In the genomic region with DNA sequence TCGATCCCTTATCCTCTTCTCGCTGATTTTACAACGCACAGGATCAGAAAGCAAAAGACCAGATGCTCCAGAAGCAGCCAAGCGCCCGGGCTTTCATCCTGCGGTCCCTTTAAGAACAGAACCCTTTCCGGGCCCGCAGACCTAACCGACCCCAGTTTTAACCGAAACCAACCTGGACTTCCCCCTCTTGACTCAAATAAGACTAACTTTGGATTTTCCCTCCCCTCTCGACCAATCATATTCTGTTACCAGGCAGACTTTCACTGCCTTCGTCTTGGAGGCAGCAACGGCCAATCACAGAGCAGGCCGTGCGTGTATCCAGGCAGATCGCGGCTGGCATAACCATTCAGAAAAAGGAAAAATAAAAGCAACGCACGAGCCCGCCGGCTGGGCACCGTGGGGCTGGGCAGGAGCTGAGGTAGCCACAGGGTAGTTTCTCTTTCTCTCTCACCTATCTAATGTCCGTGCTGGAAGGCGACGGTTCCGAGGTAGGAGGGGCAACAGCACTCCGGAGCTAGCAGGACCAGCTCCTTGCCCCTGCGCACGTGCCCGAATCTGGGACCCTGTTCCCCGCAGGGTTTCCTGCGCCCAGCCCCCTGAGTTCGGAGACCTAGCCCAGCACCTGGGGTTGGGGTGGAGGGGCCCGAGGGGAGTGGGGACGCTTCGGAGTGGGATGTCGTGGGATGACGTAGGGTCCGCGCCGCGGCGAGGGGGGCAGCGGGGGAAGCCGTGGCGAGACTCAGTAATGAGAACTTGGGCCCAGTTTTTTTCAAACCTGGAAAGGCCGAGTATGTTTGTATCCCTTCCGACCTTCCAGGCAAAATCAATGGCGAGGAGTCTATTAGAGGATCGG, we compare ENCODE assay signal across 8 mouse cellular contexts. TPM values are rescaled to one million over a fixed set of nuclear protein-coding genes. Genes with fewer than 3 reads are reported as not detected.
A peak's percentile ranks its signal among the peaks of the same experiment; 100 is the strongest.
DNase-seq lines count a peak whose midpoint lies in the region; ATAC-seq and TF ChIP-seq lines count a peak whose summit lies in the region.

A gene (plus strand): TSS at position 312 of the 853 bp plus-strand sequence.

- ATAC-seq in embryonic facial prominence, embryonic 13.5 days (ENCODE audit: insufficient number of reproducible peaks, insufficient read depth, low FRiP score, low TSS enrichment, low read depth): peak; percentile 96
- peak; percentile 94 for ATAC-seq in limb, embryonic 12.5 days (ENCODE audit: insufficient number of reproducible peaks, insufficient read depth, low FRiP score, low TSS enrichment, low read depth)
- peak; percentile 97 for ATAC-seq in midbrain, embryonic 15.5 days (replicated peaks)

- no peaks in the 10 kb centered on the region for H3K9me3 ChIP-seq in embryonic facial prominence, embryonic 13.5 days
- no peaks in the 10 kb centered on the region for H3K9me3 ChIP-seq in limb, embryonic 12.5 days
- H3K9me3 ChIP-seq in midbrain, embryonic 15.5 days: no peaks in the 10 kb centered on the region

- H3K4me3 ChIP-seq in embryonic facial prominence, embryonic 13.5 days: peak within 1 kb of the TSS; percentile 73
- peak within 1 kb of the TSS; percentile 85 for H3K4me3 ChIP-seq in kidney, adult 2 months (ENCODE audit: insufficient read depth, low read depth, low read length)
- peak within 1 kb of the TSS; percentile 64 for H3K4me3 ChIP-seq in limb, embryonic 12.5 days (replicated peaks)
- H3K4me3 ChIP-seq in midbrain, embryonic 15.5 days: peak within 1 kb of the TSS; percentile 95
- H3K4me3 ChIP-seq in spleen, adult 2 months (ENCODE audit: extremely low read depth, insufficient read depth, insufficient read length): peak within 1 kb of the TSS; percentile 74

- H3K9ac ChIP-seq in embryonic facial prominence, embryonic 13.5 days: peak within 1 kb of the TSS; percentile 91
- H3K9ac ChIP-seq in limb, embryonic 12.5 days (replicated peaks): peak within 1 kb of the TSS; percentile 78
- H3K9ac ChIP-seq in midbrain, embryonic 15.5 days: peak within 1 kb of the TSS; percentile 78

- WGBS in embryonic facial prominence, embryonic 13.5 days: under 1% methylated on average over 50 of the region's 50 CpGs
- WGBS in kidney, adult 2 months: under 1% methylated on average over 50 of the region's 50 CpGs
- under 1% methylated on average over 50 of the region's 50 CpGs for WGBS in limb, embryonic 12.5 days
- under 1% methylated on average over 50 of the region's 50 CpGs for WGBS in midbrain, embryonic 15.5 days
- WGBS in spleen, adult 2 months: under 1% methylated on average over 50 of the region's 50 CpGs

- peak within 1 kb of the TSS; percentile 95 for H3K27ac ChIP-seq in embryonic facial prominence, embryonic 13.5 days
- H3K27ac ChIP-seq in kidney, adult 2 months (ENCODE audit: insufficient read depth, low read depth, low read length): peak within 1 kb of the TSS; percentile 89
- H3K27ac ChIP-seq in limb, embryonic 12.5 days: peak within 1 kb of the TSS; percentile 98
- H3K27ac ChIP-seq in midbrain, embryonic 15.5 days: peak within 1 kb of the TSS; percentile 99
- peak within 1 kb of the TSS; percentile 92 for H3K27ac ChIP-seq in spleen, adult 2 months (ENCODE audit: insufficient read depth, low read length)

- peaks cover 20% of the 10 kb centered on the region for H3K4me1 ChIP-seq in embryonic facial prominence, embryonic 13.5 days
- peaks cover 5% of the 10 kb centered on the region for H3K4me1 ChIP-seq in kidney, adult 2 months (ENCODE audit: control insufficient read depth, insufficient read depth, low read length)
- H3K4me1 ChIP-seq in limb, embryonic 12.5 days (replicated peaks): peaks cover 18% of the 10 kb centered on the region
- peaks cover 23% of the 10 kb centered on the region for H3K4me1 ChIP-seq in midbrain, embryonic 15.5 days
- H3K4me1 ChIP-seq in spleen, adult 2 months (ENCODE audit: control insufficient read depth, insufficient read depth, insufficient read length): peaks cover 9% of the 10 kb centered on the region; the same call in 1 of the 2 replicates

- H3K36me3 ChIP-seq in embryonic facial prominence, embryonic 13.5 days: peaks cover 36% of the 10 kb centered on the region
- H3K36me3 ChIP-seq in kidney, adult 2 months (ENCODE audit: control insufficient read depth, insufficient read depth, low read length): no peaks in the 10 kb centered on the region
- H3K36me3 ChIP-seq in limb, embryonic 12.5 days: peaks cover 50% of the 10 kb centered on the region
- 0 out of 2 replicates have a peak, but pooled peaks cover 14% of the 10 kb centered on the region for H3K36me3 ChIP-seq in midbrain, embryonic 15.5 days (replicated peaks)
- H3K36me3 ChIP-seq in spleen, adult 2 months (ENCODE audit: control insufficient read depth, insufficient read depth, low read length): peaks cover 33% of the 10 kb centered on the region

- H3K4me2 ChIP-seq in embryonic facial prominence, embryonic 13.5 days: peak within 1 kb of the TSS; percentile 63
- peak within 1 kb of the TSS; percentile 65 for H3K4me2 ChIP-seq in limb, embryonic 12.5 days
- peak within 1 kb of the TSS; percentile 65 for H3K4me2 ChIP-seq in midbrain, embryonic 15.5 days

- DNase-seq in 3134 (ENCODE audit: extremely low read depth, insufficient read length, low spot score): peak; percentile 94
- peak; percentile 91 to 94 for DNase-seq in adrenal gland, postnatal 36 days
- DNase-seq in heart, adult 18-20 months: peak; percentile 96 to 98
- DNase-seq in kidney, adult 2 months: peak; percentile 99
- DNase-seq in spleen, adult 2 months (ENCODE audit: low read depth in 1 of 2, low spot score in 2 of 2): peak; percentile 93 to 99

- TF ChIP-seq POLR2A in kidney, adult 2 months (IDR thresholded peaks at IDR 0.05; ENCODE audit: low read depth, low read length): no peak
- TF ChIP-seq POLR2A in spleen, adult 2 months (IDR thresholded peaks at IDR 0.05; ENCODE audit: low read depth, low read length): peak; percentile 23; the same call in 1 of the 2 replicates

- no peaks in the 10 kb centered on the region for H3K27me3 ChIP-seq in embryonic facial prominence, embryonic 13.5 days
- H3K27me3 ChIP-seq in kidney, adult 2 months (replicated peaks; ENCODE audit: control insufficient read depth, insufficient read depth, low read length): no peaks in the 10 kb centered on the region
- no peaks in the 10 kb centered on the region for H3K27me3 ChIP-seq in limb, embryonic 12.5 days
- H3K27me3 ChIP-seq in midbrain, embryonic 15.5 days (replicated peaks): no peaks in the 10 kb centered on the region
- no peaks in the 10 kb centered on the region for H3K27me3 ChIP-seq in spleen, adult 2 months (ENCODE audit: control insufficient read depth, insufficient read depth, low read length)

- no peak for TF ChIP-seq CTCF in kidney, adult 2 months (conservative IDR thresholded peaks at IDR 0.05; ENCODE audit: insufficient read depth, insufficient read length, low read depth, low read length)
- TF ChIP-seq CTCF in spleen, adult 2 months (IDR thresholded peaks at IDR 0.05; ENCODE audit: extremely low read depth, insufficient read depth, insufficient read length, insufficient replicate concordance): no peak

RNA-seq across cellular contexts. Expression of the gene that starts here (rescaled TPM):
- 10 to 100 TPM; 24.0 to 24.6 TPM for total RNA-seq in adrenal gland, postnatal 36 days (2021)
- 10.8 and 11.3 TPM in 2 replicates for polyA plus RNA-seq in embryonic facial prominence, embryonic 13.5 days (2015; fragmentation: Nextera tagmentation; extraction: Ambion mirVana)
- total RNA-seq in heart, adult 18-20 months (2021): 1 to 10 TPM; 5.4 to 8.8 TPM
- 10.3 and 12.8 TPM in 2 replicates for polyA plus RNA-seq in kidney, adult 2 months (2012; rRNA removed)
- 13.1 and 15.3 TPM in 2 replicates for polyA plus RNA-seq in limb, embryonic 12.5 days (2016; fragmentation: Nextera tagmentation; extraction: Ambion mirVana)
- 6.5 and 7.0 TPM in 2 replicates for polyA plus RNA-seq in midbrain, embryonic 15.5 days (2015; fragmentation: Nextera tagmentation; extraction: Ambion mirVana)
- polyA plus RNA-seq in spleen, adult 2 months (2012; rRNA removed): 23.9 and 26.4 TPM in 2 replicates

Comparison
In these comparisons a context has a peak if more than half of its experiments do, and no peak if none do; other contexts are left out.
1. Peak in every context shown above with its lines: DNase-seq, ATAC-seq, H3K4me3 ChIP-seq and H3K27ac ChIP-seq.